Mouse (Mus musculus): Measurements from ENCODE around the gene Armcx5. TPM values are rescaled to one million over a fixed set of nuclear protein-coding genes. Genes with fewer than 3 reads are reported as not detected.
"Not testable (repeated sequence)": the region's sequence is repeated elsewhere in the genome, so short reads cannot be mapped to it uniquely, and the experiment has no call there.

Gene Armcx5
- total RNA-seq (2021): 1 to 10 TPM; 2.5 to 3.2 TPM
- long read RNA-seq, experiment 1, partial matches to known transcripts: 0 of 1 reads
- long read RNA-seq, experiment 1, other reads (novel, unspliced or antisense): 0 of 1 reads
- long read RNA-seq, experiment 2, partial matches to known transcripts: 0 of 2 reads
- long read RNA-seq, experiment 2, other reads (novel, unspliced or antisense): 0 of 2 reads

GRCm38 (mm10) chrX:135742304-135743055 is at the start of gene Armcx5, which contains the start of gene Gprasp1:
Armcx5 (plus strand) TSS chrX:135742733.
Gprasp1 (plus strand) TSS chrX:135742733.
- DNase-seq: peak; percentile 81

GRCm38 (mm10) chrX:135693633-135694032 is 48.9 kb upstream of the Armcx5 start, which contains the start of gene Tcp11x2:
Tcp11x2 (minus strand) TSS chrX:135693790.
- DNase-seq: no peak

GRCm38 (mm10) chrX:135703111-135703510 is 39.4 kb upstream of the Armcx5 start:
- DNase-seq: no peak

GRCm38 (mm10) chrX:135704349-135704748 is 38.2 kb upstream of the Armcx5 start:
- no peak for DNase-seq

GRCm38 (mm10) chrX:135712845-135713244 is 29.7 kb upstream of the Armcx5 start:
- DNase-seq: no peak

GRCm38 (mm10) chrX:135725161-135725560 is 17.4 kb upstream of the Armcx5 start, which contains the start of gene Tmsb15a:
Tmsb15a (minus strand) TSS chrX:135725261.
- no peak for DNase-seq

- DNase-seq: no peak
Measured at GRCm38 (mm10) chrX:135738730-135739520, 3.6 kb upstream of the Armcx5 start.

GRCm38 (mm10) chrX:135743056-135743355 is 473 bp downstream of the Armcx5 start:
- no peak for DNase-seq

GRCm38 (mm10) chrX:135745376-135745775 is 2.8 kb downstream of the Armcx5 start:
- not testable (repeated sequence) for DNase-seq

- DNase-seq: no peak
Measured at GRCm38 (mm10) chrX:135752832-135753231, 10.3 kb downstream of the Armcx5 start.

GRCm38 (mm10) chrX:135761707-135762106 is 19.2 kb downstream of the Armcx5 start:
- DNase-seq: no peak

- no peak for DNase-seq
Measured at GRCm38 (mm10) chrX:135768043-135768548, 25.6 kb downstream of the Armcx5 start.

GRCm38 (mm10) chrX:135768565-135768964 is 26.0 kb downstream of the Armcx5 start:
- DNase-seq: no peak

- no peak for DNase-seq
Measured at GRCm38 (mm10) chrX:135791536-135791935, 49.0 kb downstream of the Armcx5 start.

GRCm38 (mm10) chrX:135792326-135792725 is 49.8 kb downstream of the Armcx5 start:
- no peak for DNase-seq

- DNase-seq: peak; percentile 23
Measured at GRCm38 (mm10) chrX:135795591-135796304, 53.2 kb downstream of the Armcx5 start.

- DNase-seq: not testable (repeated sequence)
Measured at GRCm38 (mm10) chrX:135796305-135797211, 54.0 kb downstream of the Armcx5 start.

All from gastrocnemius, postnatal 25 days (tissue).